Mouse (Mus musculus): ENCODE results near the gene Kcnb1. TPM values are rescaled to one million over a fixed set of nuclear protein-coding genes. Genes with fewer than 3 reads are reported as not detected.
"Not testable (repeated sequence)": the region's sequence is repeated elsewhere in the genome, so short reads cannot be mapped to it uniquely, and the experiment has no call there.

Kcnb1 gene
- polyA plus RNA-seq, 1 experiment from 2014 or later: 0.24 TPM

GRCm38 (mm10) chr2:167204686-167205085, 14.7 kb upstream of the Kcnb1 start:
- H3K4me1 ChIP-seq (replicated peaks): peaks cover 17% of the 10 kb centered on the region
- not testable (repeated sequence) for H3K9me3 ChIP-seq (replicated peaks); H3K36me3 ChIP-seq; H3K4me3 ChIP-seq; H3K27ac ChIP-seq (ENCODE audit: poor library complexity, severe bottlenecking); H3K4me2 ChIP-seq; H3K9ac ChIP-seq; ATAC-seq (ENCODE audit: insufficient number of reproducible peaks, low FRiP score); H3K27me3 ChIP-seq (replicated peaks)
- 78% methylated on average over 5 of the region's 5 CpGs for WGBS

GRCm38 (mm10) chr2:167203505-167204166, 13.7 kb upstream of the Kcnb1 start:
- ATAC-seq (ENCODE audit: insufficient number of reproducible peaks, low FRiP score): no peak
- 80% methylated on average over 7 of the region's 7 CpGs for WGBS
- H3K4me2 ChIP-seq: no peak overlapping the region

GRCm38 (mm10) chr2:167201463-167202291, 11.7 kb upstream of the Kcnb1 start:
- H3K4me2 ChIP-seq: no peak overlapping the region
- no peak for ATAC-seq (ENCODE audit: insufficient number of reproducible peaks, low FRiP score)
- no peak overlapping the region for H3K4me3 ChIP-seq
- no peaks in the 10 kb centered on the region for H3K4me1 ChIP-seq (replicated peaks)
- H3K36me3 ChIP-seq: peaks cover 4% of the 10 kb centered on the region; the same call in 1 of the 2 replicates
- no peak overlapping the region for H3K9ac ChIP-seq
- no peak overlapping the region for H3K27ac ChIP-seq (ENCODE audit: poor library complexity, severe bottlenecking)
- peaks cover 6% of the 10 kb centered on the region; the same call in 1 of the 2 replicates for H3K27me3 ChIP-seq (replicated peaks)
- H3K9me3 ChIP-seq (replicated peaks): no peaks in the 10 kb centered on the region
- WGBS: 40% methylated on average over 16 of the region's 16 CpGs

More at GRCm38 (mm10) chr2:167203505-167204166, 13.7 kb upstream of the Kcnb1 start:
- Histone ChIP-seq H3K27me3 (replicated peaks) (peaks cover 6% of the 10 kb centered on the region; the same call in 1 of the 2 replicates), H3K27ac (ENCODE audit: poor library complexity, severe bottlenecking) (no peak overlapping the region), H3K4me1 (replicated peaks) (peaks cover 8% of the 10 kb centered on the region), H3K9me3 (replicated peaks) (no peaks in the 10 kb centered on the region), H3K4me3 (no peak overlapping the region), H3K9ac (no peak overlapping the region), H3K36me3 (peaks cover 6% of the 10 kb centered on the region; the same call in 1 of the 2 replicates)

GRCm38 (mm10) chr2:167198660-167199427, 8.9 kb upstream of the Kcnb1 start:
- Histone ChIP-seq H3K4me2 (no peak overlapping the region), H3K9ac (no peak overlapping the region), H3K9me3 (replicated peaks) (no peaks in the 10 kb centered on the region), H3K27ac (ENCODE audit: poor library complexity, severe bottlenecking) (no peak overlapping the region), H3K36me3 (no peaks in the 10 kb centered on the region), H3K4me1 (replicated peaks) (no peaks in the 10 kb centered on the region), H3K27me3 (replicated peaks) (peaks cover 6% of the 10 kb centered on the region; the same call in 1 of the 2 replicates), H3K4me3 (no peak overlapping the region)
- WGBS: 54% methylated on average over 13 of the region's 13 CpGs
- ATAC-seq (ENCODE audit: insufficient number of reproducible peaks, low FRiP score): no peak

- Histone ChIP-seq H3K36me3 (no peaks in the 10 kb centered on the region), H3K4me3 (no peak overlapping the region), H3K27ac (ENCODE audit: poor library complexity, severe bottlenecking) (no peak overlapping the region), H3K9me3 (replicated peaks) (no peaks in the 10 kb centered on the region), H3K27me3 (replicated peaks) (peaks cover 33% of the 10 kb centered on the region), H3K9ac (no peak overlapping the region), H3K4me1 (replicated peaks) (peaks cover 13% of the 10 kb centered on the region), H3K4me2 (no peak overlapping the region)
- 81% methylated on average over 3 of the region's 3 CpGs for WGBS
- no peak for ATAC-seq (ENCODE audit: insufficient number of reproducible peaks, low FRiP score)
Observed at GRCm38 (mm10) chr2:167193361-167193760, 3.4 kb upstream of the Kcnb1 start.

GRCm38 (mm10) chr2:167189291-167190075, 472 bp downstream of the Kcnb1 start:
- Histone ChIP-seq H3K27me3 (replicated peaks) (peaks cover 72% of the 10 kb centered on the region), H3K4me1 (replicated peaks) (peaks cover 14% of the 10 kb centered on the region), H3K4me2 (peak overlapping the region; percentile 90), H3K9me3 (replicated peaks) (no peaks in the 10 kb centered on the region), H3K4me3 (peak overlapping the region; percentile 58), H3K27ac (ENCODE audit: poor library complexity, severe bottlenecking) (no peak overlapping the region), H3K36me3 (no peaks in the 10 kb centered on the region), H3K9ac (peak overlapping the region; percentile 60)
- WGBS: 16% methylated on average over 87 of the region's 91 CpGs
- peak; percentile 30 for ATAC-seq (ENCODE audit: insufficient number of reproducible peaks, low FRiP score)

GRCm38 (mm10) chr2:167188315-167189207, 1.4 kb downstream of the Kcnb1 start:
- H3K36me3 ChIP-seq: no peaks in the 10 kb centered on the region
- H3K9ac ChIP-seq: peak overlapping the region; percentile 23; the same call in 1 of the 2 replicates
- ATAC-seq (ENCODE audit: insufficient number of reproducible peaks, low FRiP score): peak; percentile 46
- H3K9me3 ChIP-seq (replicated peaks): no peaks in the 10 kb centered on the region
- peaks cover 76% of the 10 kb centered on the region for H3K27me3 ChIP-seq (replicated peaks)
- peak overlapping the region; percentile 90 for H3K4me2 ChIP-seq
- 12% methylated on average over 76 of the region's 83 CpGs for WGBS
- H3K27ac ChIP-seq (ENCODE audit: poor library complexity, severe bottlenecking): no peak overlapping the region
- peak overlapping the region; percentile 58 for H3K4me3 ChIP-seq
- peaks cover 14% of the 10 kb centered on the region for H3K4me1 ChIP-seq (replicated peaks)

GRCm38 (mm10) chr2:167187119-167187518, 2.8 kb downstream of the Kcnb1 start:
- no peaks in the 10 kb centered on the region for H3K9me3 ChIP-seq (replicated peaks)
- no peak overlapping the region for H3K9ac ChIP-seq
- no peaks in the 10 kb centered on the region for H3K36me3 ChIP-seq
- H3K27ac ChIP-seq (ENCODE audit: poor library complexity, severe bottlenecking): no peak overlapping the region
- no peak overlapping the region for H3K4me2 ChIP-seq
- H3K27me3 ChIP-seq (replicated peaks): peaks cover 76% of the 10 kb centered on the region
- no peak overlapping the region for H3K4me3 ChIP-seq
- 80% methylated on average over 5 of the region's 5 CpGs for WGBS
- no peak for ATAC-seq (ENCODE audit: insufficient number of reproducible peaks, low FRiP score)
- H3K4me1 ChIP-seq (replicated peaks): peaks cover 14% of the 10 kb centered on the region

GRCm38 (mm10) chr2:167186544-167186943, 3.4 kb downstream of the Kcnb1 start:
- Histone ChIP-seq H3K9ac (no peak overlapping the region), H3K4me2 (no peak overlapping the region), H3K27ac (ENCODE audit: poor library complexity, severe bottlenecking) (no peak overlapping the region), H3K9me3 (replicated peaks) (no peaks in the 10 kb centered on the region), H3K4me3 (no peak overlapping the region), H3K27me3 (replicated peaks) (peaks cover 71% of the 10 kb centered on the region), H3K4me1 (replicated peaks) (peaks cover 14% of the 10 kb centered on the region), H3K36me3 (no peaks in the 10 kb centered on the region)
- WGBS: 50% methylated on average over 10 of the region's 10 CpGs
- no peak for ATAC-seq (ENCODE audit: insufficient number of reproducible peaks, low FRiP score)

GRCm38 (mm10) chr2:167186003-167186402, 4.0 kb downstream of the Kcnb1 start:
- Histone ChIP-seq H3K4me2 (no peak overlapping the region), H3K9ac (no peak overlapping the region), H3K4me1 (replicated peaks) (peaks cover 14% of the 10 kb centered on the region), H3K4me3 (no peak overlapping the region), H3K36me3 (no peaks in the 10 kb centered on the region), H3K27me3 (replicated peaks) (peaks cover 66% of the 10 kb centered on the region), H3K27ac (ENCODE audit: poor library complexity, severe bottlenecking) (no peak overlapping the region), H3K9me3 (replicated peaks) (no peaks in the 10 kb centered on the region)
- ATAC-seq (ENCODE audit: insufficient number of reproducible peaks, low FRiP score): no peak
- 58% methylated on average over 13 of the region's 13 CpGs for WGBS
